Mouse (Mus musculus) liver, embryonic 12.5 days (tissue): ENCODE data around the gene Lrrc75b. TPM values are rescaled to one million over a fixed set of nuclear protein-coding genes. Genes with fewer than 3 reads are reported as not detected.
"Not testable (repeated sequence)": the region's sequence is repeated elsewhere in the genome, so short reads cannot be mapped to it uniquely, and the experiment has no call there.

ENCODE experiments used
- ATAC-seq: fragments of 200-750 bp; cut with Nextera tagmentation; 2 replicates; pipeline ENCODE4 v1.8.0; 2017; ENCODE audit warnings: moderate number of reproducible peaks, mild to moderate bottlenecking, moderate library complexity
- H3K27ac ChIP-seq: fragments of 300-500 bp; sonication (generic); 2 replicates; pipeline ENCODE4 v1.5.1; 2016; ENCODE audit warnings: mild to moderate bottlenecking
- H3K27me3 ChIP-seq: fragments of 300-500 bp; sonication (generic); replicated peaks from 2 replicates; pipeline ENCODE4 v1.6.1; 2016; ENCODE audit warnings: mild to moderate bottlenecking, moderate library complexity
- H3K36me3 ChIP-seq: fragments of 300-500 bp; sonication (generic); 2 replicates; pipeline ENCODE4 v1.6.1; 2016; ENCODE audit warnings: mild to moderate bottlenecking, moderate library complexity
- H3K4me1 ChIP-seq: fragments of 300-500 bp; sonication (generic); 2 replicates; pipeline ENCODE4 v1.6.1; 2016
- H3K4me2 ChIP-seq: fragments of 300-500 bp; sonication (generic); 2 replicates; pipeline ENCODE4 v1.6.1; 2016; ENCODE audit warnings: mild to moderate bottlenecking, moderate library complexity
- H3K4me3 ChIP-seq: fragments of 300-500 bp; sonication (generic); 2 replicates; pipeline ENCODE4 v1.5.1; 2016; ENCODE audit warnings: mild to moderate bottlenecking, moderate library complexity
- H3K9ac ChIP-seq: fragments of 300-500 bp; sonication (generic); 2 replicates; pipeline ENCODE4 v1.6.1; 2016; ENCODE audit warnings: mild to moderate bottlenecking, moderate library complexity
- H3K9me3 ChIP-seq: fragments of 300-500 bp; sonication (generic); replicated peaks from 2 replicates; pipeline ENCODE4 v1.6.1; 2016; ENCODE audit warnings: mild to moderate bottlenecking, moderate library complexity
- WGBS: fragments of 180-500 bp; shearing (Covaris S2); methylation state at CpG from one replicate; pipeline ENCODE4 v1.1.7; 2016; ENCODE audit not compliant: insufficient replicate concordance; 5-methylcytosine and 5-hydroxymethylcytosine counted together
- polyA plus RNA-seq: library from polyadenylated mRNA; unstranded; fragments of >200 nt; fragmentation: Nextera tagmentation; extraction: Ambion mirVana; gene quantifications from 2 replicates; pipeline ENCODE4 v1.2.1, GENCODE M21; 2016

Lrrc75b gene
- polyA plus RNA-seq, 1 experiment from 2014 or later = 0.12 TPM

GRCm38 (mm10) chr10:75511897-75512296 lies 48.2 kb downstream of the Lrrc75b start:
- 91% methylated on average over 7 of the region's 7 CpGs for WGBS
- Histone ChIP-seq H3K9ac (no peak overlapping the region), H3K36me3 (peaks cover 68% of the 10 kb centered on the region), H3K4me1 (peaks cover 46% of the 10 kb centered on the region), H3K4me2 (no peak overlapping the region), H3K27ac (no peak overlapping the region), H3K27me3 (no peaks in the 10 kb centered on the region), H3K4me3 (no peak overlapping the region), H3K9me3 (no peaks in the 10 kb centered on the region)
- ATAC-seq = no peak

- Histone ChIP-seq H3K36me3 (peaks cover 77% of the 10 kb centered on the region), H3K9me3 (no peaks in the 10 kb centered on the region), H3K4me1 (peaks cover 42% of the 10 kb centered on the region), H3K4me3 (no peak overlapping the region), H3K9ac (no peak overlapping the region), H3K27ac (no peak overlapping the region), H3K4me2 (no peak overlapping the region), H3K27me3 (no peaks in the 10 kb centered on the region)
- ATAC-seq = no peak
- WGBS = 92% methylated on average over 9 of the region's 9 CpGs
Observed at GRCm38 (mm10) chr10:75511060-75511459, 49.1 kb downstream of the Lrrc75b start.

GRCm38 (mm10) chr10:75510446-75510845 lies 49.7 kb downstream of the Lrrc75b start:
- no peaks in the 10 kb centered on the region for H3K9me3 ChIP-seq
- H3K4me1 ChIP-seq = peaks cover 36% of the 10 kb centered on the region
- no peak overlapping the region for H3K9ac ChIP-seq
- WGBS = 93% methylated on average over 7 of the region's 7 CpGs
- no peak overlapping the region for H3K4me2 ChIP-seq
- H3K27ac ChIP-seq = no peak overlapping the region
- peaks cover 77% of the 10 kb centered on the region for H3K36me3 ChIP-seq
- no peak overlapping the region for H3K4me3 ChIP-seq
- ATAC-seq = no peak
- no peaks in the 10 kb centered on the region for H3K27me3 ChIP-seq

- peaks cover 78% of the 10 kb centered on the region for H3K36me3 ChIP-seq
- 74% methylated on average over 3 of the region's 3 CpGs for WGBS
- not testable (repeated sequence) for H3K27ac ChIP-seq, H3K27me3 ChIP-seq, H3K4me2 ChIP-seq, H3K9me3 ChIP-seq, H3K4me3 ChIP-seq, ATAC-seq, H3K9ac ChIP-seq
- H3K4me1 ChIP-seq = peaks cover 12% of the 10 kb centered on the region
Observed at GRCm38 (mm10) chr10:75505928-75506327, 54.2 kb downstream of the Lrrc75b start.

GRCm38 (mm10) chr10:75505130-75505495 lies 55.0 kb downstream of the Lrrc75b start:
- no peak for ATAC-seq
- H3K27me3 ChIP-seq = no peaks in the 10 kb centered on the region
- WGBS = 59% methylated on average over 3 of the region's 3 CpGs
- H3K4me3 ChIP-seq = no peak overlapping the region
- H3K36me3 ChIP-seq = peaks cover 70% of the 10 kb centered on the region
- H3K4me2 ChIP-seq = no peak overlapping the region
- peaks cover 20% of the 10 kb centered on the region for H3K4me1 ChIP-seq
- no peak overlapping the region for H3K9ac ChIP-seq
- H3K27ac ChIP-seq = peak overlapping the region; percentile 74
- no peaks in the 10 kb centered on the region for H3K9me3 ChIP-seq

GRCm38 (mm10) chr10:75504234-75505129 lies 55.6 kb downstream of the Lrrc75b start:
- Histone ChIP-seq H3K4me2 (no peak overlapping the region), H3K36me3 (peaks cover 63% of the 10 kb centered on the region), H3K27me3 (no peaks in the 10 kb centered on the region), H3K4me3 (no peak overlapping the region), H3K4me1 (peaks cover 24% of the 10 kb centered on the region), H3K9ac (no peak overlapping the region), H3K27ac (peak overlapping the region; percentile 74), H3K9me3 (no peaks in the 10 kb centered on the region)
- 60% methylated on average over 8 of the region's 8 CpGs for WGBS
- peak; percentile 52 for ATAC-seq

GRCm38 (mm10) chr10:75503692-75504091 lies 56.4 kb downstream of the Lrrc75b start:
- no peak overlapping the region for H3K4me2 ChIP-seq
- H3K9ac ChIP-seq = no peak overlapping the region
- H3K4me1 ChIP-seq = peaks cover 24% of the 10 kb centered on the region
- H3K4me3 ChIP-seq = no peak overlapping the region
- WGBS = 77% methylated on average over 7 of the region's 7 CpGs
- no peaks in the 10 kb centered on the region for H3K27me3 ChIP-seq
- no peaks in the 10 kb centered on the region for H3K9me3 ChIP-seq
- peaks cover 55% of the 10 kb centered on the region for H3K36me3 ChIP-seq
- H3K27ac ChIP-seq = no peak overlapping the region
- ATAC-seq = no peak

GRCm38 (mm10) chr10:75501641-75502040 lies 58.5 kb downstream of the Lrrc75b start:
- no peak overlapping the region for H3K9ac ChIP-seq
- WGBS = 85% methylated on average over 1 of the region's 1 CpGs
- ATAC-seq = no peak
- no peaks in the 10 kb centered on the region for H3K27me3 ChIP-seq
- no peak overlapping the region for H3K4me2 ChIP-seq
- peaks cover 35% of the 10 kb centered on the region for H3K36me3 ChIP-seq
- H3K9me3 ChIP-seq = no peaks in the 10 kb centered on the region
- H3K27ac ChIP-seq = no peak overlapping the region
- H3K4me1 ChIP-seq = peaks cover 24% of the 10 kb centered on the region
- H3K4me3 ChIP-seq = no peak overlapping the region

- H3K36me3 ChIP-seq = peaks cover 28% of the 10 kb centered on the region; the same call in 1 of the 2 replicates
- H3K27ac ChIP-seq = peak overlapping the region; percentile 64; the same call in 1 of the 2 replicates
- no peak overlapping the region for H3K9ac ChIP-seq
- no peak overlapping the region for H3K4me3 ChIP-seq
- no peaks in the 10 kb centered on the region for H3K27me3 ChIP-seq
- peaks cover 29% of the 10 kb centered on the region for H3K4me1 ChIP-seq
- peak overlapping the region; percentile 45 for H3K4me2 ChIP-seq
- WGBS = 38% methylated on average over 7 of the region's 7 CpGs
- peak; percentile 81 for ATAC-seq
- no peaks in the 10 kb centered on the region for H3K9me3 ChIP-seq
Observed at GRCm38 (mm10) chr10:75500345-75500744, 59.8 kb downstream of the Lrrc75b start.

Other genes with a start within 250 kb of the Lrrc75b start
- 2.3 and 3.1 TPM in 2 replicates for gene Adora2a, start 243.5 kb downstream of the Lrrc75b start, polyA plus RNA-seq
- 7.4 and 7.8 TPM in 2 replicates for gene Upb1, start 159.2 kb downstream of the Lrrc75b start, polyA plus RNA-seq
- gene Snrpd3, start 42.8 kb downstream of the Lrrc75b start, polyA plus RNA-seq = 119 and 126 TPM in 2 replicates
- gene Gucd1, start 42.4 kb downstream of the Lrrc75b start, polyA plus RNA-seq = 46.6 and 50.5 TPM in 2 replicates
- 2.6 and 4.7 TPM in 2 replicates for gene Ggt1, start 1.3 kb upstream of the Lrrc75b start, polyA plus RNA-seq
- gene Ggt5, start 29.0 kb upstream of the Lrrc75b start, polyA plus RNA-seq = 0.21 and 0.41 TPM in 2 replicates
- gene Susd2, start 83.7 kb upstream of the Lrrc75b start, polyA plus RNA-seq = 0.69 and 1.1 TPM in 2 replicates
- 23.7 and 24.4 TPM in 2 replicates for gene Cabin1, start 204.0 kb upstream of the Lrrc75b start, polyA plus RNA-seq
- 163 and 171 TPM in 2 replicates for gene Ddt, start 213.1 kb upstream of the Lrrc75b start, polyA plus RNA-seq
- gene Gm20441, start 220.6 kb upstream of the Lrrc75b start, polyA plus RNA-seq = 0.19 TPM in 1 of 2 replicates, not detected in the other
- 5.9 and 6.7 TPM in 2 replicates for gene Gstt3, start 221.1 kb upstream of the Lrrc75b start, polyA plus RNA-seq
- 38.4 and 38.5 TPM in 2 replicates for gene Gstt1, start 238.3 kb upstream of the Lrrc75b start, polyA plus RNA-seq